Mouse (Mus musculus) cerebellum, adult 9-10 months (tissue): ENCODE results near the gene Thada.
A peak's percentile ranks its signal among the peaks of the same experiment; 100 is the strongest.

Source experiments
- DNase-seq: peaks from one replicate; pipeline ENCODE4 v3.0.0; 2022

Thada gene

GRCm38 (mm10) chr17:84155516-84156226, 310.3 kb downstream of the Thada start:
- no peak for DNase-seq

- DNase-seq = no peak
These were observed 311.0 kb downstream of the Thada start for GRCm38 (mm10) chr17:84155029-84155338.

GRCm38 (mm10) chr17:84154302-84155028, 311.5 kb downstream of the Thada start:
- no peak for DNase-seq

- no peak for DNase-seq
These were observed 312.8 kb downstream of the Thada start for GRCm38 (mm10) chr17:84152976-84153786.

- no peak for DNase-seq
These were observed 313.6 kb downstream of the Thada start for GRCm38 (mm10) chr17:84152206-84152975.

- no peak for DNase-seq
These were observed 314.7 kb downstream of the Thada start for GRCm38 (mm10) chr17:84151306-84151705.

GRCm38 (mm10) chr17:84150291-84150690, 315.7 kb downstream of the Thada start:
- no peak for DNase-seq

GRCm38 (mm10) chr17:84149566-84149965, 316.4 kb downstream of the Thada start:
- DNase-seq = no peak

- DNase-seq = peak; percentile 72
These were observed 317.2 kb downstream of the Thada start for GRCm38 (mm10) chr17:84148499-84149484.

GRCm38 (mm10) chr17:84147183-84148108, 318.6 kb downstream of the Thada start:
- DNase-seq = no peak

- no peak for DNase-seq
These were observed 319.4 kb downstream of the Thada start for GRCm38 (mm10) chr17:84146458-84147182.

GRCm38 (mm10) chr17:84145826-84146287, 320.1 kb downstream of the Thada start:
- DNase-seq = no peak

- no peak for DNase-seq
These were observed 321.0 kb downstream of the Thada start for GRCm38 (mm10) chr17:84144762-84145599.

- no peak for DNase-seq
These were observed 321.9 kb downstream of the Thada start for GRCm38 (mm10) chr17:84144130-84144529.

- DNase-seq = no peak
These were observed 322.7 kb downstream of the Thada start for GRCm38 (mm10) chr17:84143219-84143844.

GRCm38 (mm10) chr17:84141691-84142090, 324.3 kb downstream of the Thada start:
- no peak for DNase-seq

- no peak for DNase-seq
These were observed 325.0 kb downstream of the Thada start for GRCm38 (mm10) chr17:84140822-84141507.
